Mouse (Mus musculus) bone marrow, adult 2 months (tissue): ENCODE data around the gene Gpbar1. TPM values are rescaled to one million over a fixed set of nuclear protein-coding genes. Genes with fewer than 3 reads are reported as not detected.

ENCODE experiments used
- H3K27ac ChIP-seq: fragments of 200-500 bp; 2 replicates; pipeline ENCODE4 v1.5.1; 2012; ENCODE audit warnings: low read depth, mild to moderate bottlenecking, control low read depth, inconsistent platforms, low read length; ENCODE audit not compliant: control insufficient read depth, poor library complexity, insufficient read depth
- H3K4me1 ChIP-seq: fragments of 200-500 bp; 2 replicates; pipeline ENCODE4 v1.6.1; 2011; ENCODE audit warnings: low read length; ENCODE audit not compliant: control insufficient read depth, insufficient read depth
- H3K4me3 ChIP-seq: fragments of 200-500 bp; replicated peaks from 2 replicates; pipeline ENCODE3; 2011; ENCODE audit warnings: mild to moderate bottlenecking, low read depth, low read length, control low read depth; ENCODE audit not compliant: control insufficient read depth
- CTCF ChIP-seq: fragments of 200-500 bp; IDR thresholded peaks from 2 replicates; pipeline ENCODE4 v1.5.1; 2011; ENCODE audit warnings: low read length, control low read depth; ENCODE audit not compliant: control insufficient read depth, insufficient read depth
- POLR2A ChIP-seq: fragments of 200-500 bp; IDR thresholded peaks from 2 replicates; pipeline ENCODE4 v1.6.1; 2011; ENCODE audit warnings: low read depth, mild to moderate bottlenecking, control low read depth, low read length, borderline replicate concordance; ENCODE audit not compliant: control insufficient read depth
- WGBS: fragments of 180-500 bp; shearing (Covaris S2); methylation state at CpG from one replicate; pipeline ENCODE4 v1.1.7; 2018; 5-methylcytosine and 5-hydroxymethylcytosine counted together
- polyA plus RNA-seq: library from polyadenylated mRNA; stranded (reverse); fragments of >200 nt; gene quantifications from 2 replicates; pipeline ENCODE4 v1.2.4, GENCODE M21; 2011; ENCODE audit warnings: low replicate concordance; ENCODE audit not compliant: missing spikeins, insufficient read depth, insufficient read length

Gpbar1 gene
- polyA plus RNA-seq, 1 experiment: not detected

- TF ChIP-seq POLR2A: no peak
- TF ChIP-seq CTCF: no peak
- no peak overlapping the region for H3K27ac ChIP-seq
- 93% methylated on average over 4 of the region's 4 CpGs for WGBS
- no peaks in the 10 kb centered on the region; the same call in 1 of the 2 replicates for H3K4me1 ChIP-seq
- no peak overlapping the region for H3K4me3 ChIP-seq
Observed at GRCm38 (mm10) chr1:74256782-74257181, 21.6 kb upstream of the Gpbar1 start.

- Histone ChIP-seq H3K4me3 (no peak overlapping the region), H3K27ac (no peak overlapping the region), H3K4me1 (no peaks in the 10 kb centered on the region; the same call in 1 of the 2 replicates)
- WGBS: 60% methylated on average over 6 of the region's 6 CpGs
- TF ChIP-seq CTCF: no peak
- TF ChIP-seq POLR2A: no peak
Observed at GRCm38 (mm10) chr1:74262510-74262909, 15.8 kb upstream of the Gpbar1 start.

GRCm38 (mm10) chr1:74268750-74269149, 9.6 kb upstream of the Gpbar1 start:
- 78% methylated on average over 8 of the region's 8 CpGs for WGBS
- Histone ChIP-seq H3K4me1 (no peaks in the 10 kb centered on the region), H3K4me3 (no peak overlapping the region), H3K27ac (no peak overlapping the region)
- TF ChIP-seq POLR2A: no peak
- no peak for TF ChIP-seq CTCF

- WGBS: 77% methylated on average over 4 of the region's 4 CpGs
- H3K4me1 ChIP-seq: no peaks in the 10 kb centered on the region
- no peak for TF ChIP-seq POLR2A
- TF ChIP-seq CTCF: no peak
- H3K4me3 ChIP-seq: no peak overlapping the region
- no peak overlapping the region for H3K27ac ChIP-seq
Observed at GRCm38 (mm10) chr1:74271659-74272058, 6.7 kb upstream of the Gpbar1 start.

- no peak overlapping the region for H3K27ac ChIP-seq
- 17% methylated on average over 9 of the region's 9 CpGs for WGBS
- no peaks in the 10 kb centered on the region for H3K4me1 ChIP-seq
- no peak overlapping the region for H3K4me3 ChIP-seq
- TF ChIP-seq POLR2A: no peak
- TF ChIP-seq CTCF: no peak
Observed at GRCm38 (mm10) chr1:74275015-74275414, 3.3 kb upstream of the Gpbar1 start.

GRCm38 (mm10) chr1:74277041-74277440, 1.3 kb upstream of the Gpbar1 start:
- TF ChIP-seq POLR2A (no peak), CTCF (no peak)
- WGBS: 73% methylated on average over 6 of the region's 6 CpGs
- Histone ChIP-seq H3K27ac (no peak overlapping the region), H3K4me3 (no peak overlapping the region), H3K4me1 (no peaks in the 10 kb centered on the region)

- no peak overlapping the region for H3K4me3 ChIP-seq
- TF ChIP-seq CTCF (no peak), POLR2A (no peak)
- 74% methylated on average over 8 of the region's 8 CpGs for WGBS
- H3K4me1 ChIP-seq: no peaks in the 10 kb centered on the region
- no peak overlapping the region for H3K27ac ChIP-seq
Observed at GRCm38 (mm10) chr1:74277883-74278537, 340 bp upstream of the Gpbar1 start.

- TF ChIP-seq POLR2A (no peak), CTCF (no peak)
- Histone ChIP-seq H3K4me1 (no peaks in the 10 kb centered on the region), H3K27ac (no peak overlapping the region), H3K4me3 (no peak overlapping the region)
- 91% methylated on average over 11 of the region's 11 CpGs for WGBS
Observed at GRCm38 (mm10) chr1:74278988-74279387, 638 bp downstream of the Gpbar1 start.
